Mouse (Mus musculus) adrenal gland, adult (tissue): Measurements from ENCODE around the gene Taf4.

Experiments
- DNase-seq, 2 experiments: peaks; one replicate each; pipeline ENCODE4 v3.0.0; 2022 to 2023; ENCODE audit warnings: low spot score in 1 of 2; ENCODE audit not compliant: inconsistent age in 2 of 2

Gene Taf4

DNA sequence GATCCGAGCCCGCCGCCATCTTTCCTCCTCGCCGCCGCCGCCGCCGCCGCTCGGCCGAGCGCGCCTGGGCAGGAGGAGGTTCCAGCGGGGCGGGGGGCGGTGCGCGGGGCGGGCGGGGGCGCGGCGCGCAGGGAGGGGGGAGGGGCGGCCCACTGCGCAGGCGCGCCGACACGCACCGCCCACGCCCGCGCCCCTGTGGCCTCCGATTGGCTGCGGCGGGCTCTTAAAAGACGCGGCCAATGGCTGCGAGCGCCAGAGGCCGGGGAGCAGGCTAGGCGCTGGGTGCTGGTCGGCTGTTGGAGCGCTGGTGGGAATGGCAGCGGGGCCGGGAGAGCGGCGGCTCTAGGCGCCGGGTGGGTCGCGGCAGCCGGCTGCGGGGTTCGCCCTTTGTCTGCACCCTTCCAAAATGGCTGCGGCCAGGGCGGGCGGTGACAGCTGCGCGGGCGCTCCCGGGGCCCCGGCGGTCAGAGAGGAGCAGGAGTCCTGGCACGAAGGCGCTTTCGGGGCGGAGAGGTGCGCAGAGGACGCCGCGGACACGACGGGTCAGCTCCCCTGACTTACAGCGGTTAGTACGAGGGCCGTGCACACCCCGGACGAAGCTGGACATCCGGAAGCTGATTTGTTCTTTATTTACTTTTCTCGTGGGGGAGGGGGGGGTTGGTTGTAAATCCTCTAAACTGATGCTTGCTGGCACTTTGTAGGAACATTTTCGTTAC is at the start of gene Taf4:
Gene Taf4, minus strand, starts transcription at position 19 of the 716 bp plus-strand sequence.
- peak; percentile 92 to 96 for DNase-seq

DNA sequence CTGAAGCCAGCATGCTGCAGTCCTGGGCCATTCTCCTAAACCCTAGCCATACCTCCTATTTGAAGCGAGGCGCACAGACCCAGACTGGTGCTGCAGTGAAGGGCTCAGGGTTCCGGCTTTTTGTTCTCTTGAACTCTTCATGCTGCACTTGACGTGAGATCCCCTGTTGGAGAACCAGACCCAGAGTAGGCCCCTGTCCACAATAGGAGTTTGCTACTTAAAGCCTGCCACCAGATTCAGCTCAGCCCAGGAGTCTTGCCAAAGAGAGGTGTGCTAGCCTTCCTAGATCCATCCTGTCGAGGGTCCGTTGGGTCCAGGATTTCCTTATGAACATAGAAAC is 49.4 kb upstream of the Taf4 start:
- DNase-seq: no peak

DNA sequence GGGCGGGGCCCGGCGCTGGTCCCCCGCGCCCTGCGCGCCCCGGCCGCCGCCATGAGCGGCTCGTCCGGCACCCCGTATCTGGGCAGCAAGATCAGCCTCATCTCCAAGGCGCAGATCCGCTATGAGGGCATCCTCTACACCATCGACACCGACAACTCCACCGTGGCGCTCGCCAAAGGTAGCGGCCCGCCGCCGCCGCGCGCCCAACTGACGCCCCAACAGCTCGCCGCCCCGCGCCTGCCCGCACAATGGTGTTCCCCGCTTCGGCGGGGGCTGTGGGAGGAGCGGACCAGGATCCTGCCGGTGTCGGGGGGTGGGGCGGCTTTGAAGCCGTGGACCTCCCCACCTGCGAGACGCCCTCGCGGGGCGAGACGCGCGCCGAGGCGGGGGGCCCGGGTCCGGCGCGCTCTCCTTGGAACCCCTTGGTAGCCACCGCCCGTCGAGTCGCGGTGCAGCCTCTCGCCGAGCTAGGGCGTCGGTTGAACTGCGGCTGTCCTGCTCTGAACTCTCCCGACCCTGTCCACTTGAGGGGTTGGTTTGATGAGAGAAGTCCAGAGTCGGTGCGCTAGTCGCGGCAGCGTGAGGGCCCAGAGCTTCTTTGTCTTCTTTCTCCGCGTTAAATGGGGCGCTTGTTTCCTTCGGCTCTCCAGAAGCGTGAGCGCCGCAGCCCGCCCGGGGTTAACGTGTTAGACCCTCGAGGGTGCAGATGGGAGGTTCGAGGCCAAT is 48.9 kb upstream of the Taf4 start:
- peak in 1 of 2 experiments; percentile 70 for DNase-seq

DNA sequence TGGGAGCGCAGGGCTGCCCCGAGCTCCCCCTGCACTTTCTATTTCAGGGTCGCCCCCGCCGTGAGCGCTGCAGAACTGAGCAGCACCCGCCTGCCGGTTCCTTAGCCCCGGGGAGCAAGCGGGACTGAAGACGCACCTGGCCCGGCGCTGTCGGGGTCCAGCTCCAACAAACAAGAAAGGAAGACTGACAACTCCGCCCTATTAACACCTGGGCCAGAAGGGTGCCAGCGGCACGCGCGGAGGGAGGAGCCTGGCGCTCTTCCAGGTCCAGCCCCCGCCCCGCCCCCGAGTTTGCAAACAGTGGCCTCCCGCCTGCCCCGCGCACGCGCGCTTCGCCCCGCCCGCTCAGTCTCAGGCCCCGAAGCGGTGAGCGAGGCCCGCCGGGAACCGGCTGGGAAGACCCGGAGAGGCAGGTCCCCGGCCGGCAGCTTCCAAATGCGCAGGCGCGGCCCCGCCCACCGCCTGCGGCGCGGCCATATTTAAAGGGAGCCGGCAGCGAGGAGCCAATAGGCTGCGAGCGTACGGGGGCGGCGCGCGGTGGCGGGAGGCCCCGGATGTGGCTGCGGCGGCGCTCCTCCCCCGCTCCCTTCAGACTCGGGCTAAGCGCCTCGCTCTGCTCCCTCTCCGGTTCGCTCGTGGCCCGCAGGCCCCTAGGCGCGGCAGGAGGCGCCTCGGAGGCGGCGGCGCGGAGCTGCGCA is 48.1 kb upstream of the Taf4 start, which contains the start of gene Lsm14b:
Gene Lsm14b, plus strand, starts transcription at position 587 of the 698 bp plus-strand sequence.
- peak; percentile 100 for DNase-seq

DNA sequence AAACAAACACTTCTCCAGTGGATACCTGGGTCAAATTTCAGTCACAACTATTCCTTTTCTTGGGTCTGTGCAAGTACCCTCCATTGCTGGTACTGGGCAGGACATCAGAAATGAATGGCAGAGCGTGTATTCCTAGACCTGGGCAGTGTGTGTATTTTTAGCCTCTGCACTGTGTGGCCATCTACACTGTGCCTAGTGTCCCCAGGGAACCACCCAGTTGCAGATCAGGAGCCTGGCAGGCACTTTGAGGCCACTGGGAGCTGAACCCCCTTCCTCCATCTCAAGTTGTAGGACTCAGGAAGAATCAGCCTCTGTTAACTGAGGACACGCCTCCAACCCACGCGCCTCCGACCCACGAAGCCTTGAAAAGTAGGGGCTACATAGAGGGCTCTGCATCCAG is 46.3 kb upstream of the Taf4 start:
- DNase-seq: no peak

DNA sequence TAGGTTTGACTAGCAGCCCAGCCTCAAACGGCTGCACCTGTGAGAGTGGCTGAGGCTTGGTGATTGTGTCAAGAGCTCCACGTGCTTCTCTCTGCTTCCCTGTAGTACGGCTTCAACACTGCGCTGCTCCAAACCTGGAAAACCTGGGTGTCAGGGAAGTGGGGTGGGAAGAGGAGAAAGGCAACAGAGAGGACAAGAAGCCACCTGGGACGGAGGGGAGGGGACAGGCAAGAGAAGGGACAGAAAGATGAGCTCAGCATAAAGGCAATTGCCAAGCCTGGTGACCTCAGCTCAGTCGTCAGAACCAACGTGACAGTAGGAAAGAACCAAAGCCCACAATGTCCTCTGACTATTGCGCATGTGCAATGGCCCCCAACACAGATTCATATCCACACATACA is 44.5 kb upstream of the Taf4 start:
- DNase-seq: no peak

DNA sequence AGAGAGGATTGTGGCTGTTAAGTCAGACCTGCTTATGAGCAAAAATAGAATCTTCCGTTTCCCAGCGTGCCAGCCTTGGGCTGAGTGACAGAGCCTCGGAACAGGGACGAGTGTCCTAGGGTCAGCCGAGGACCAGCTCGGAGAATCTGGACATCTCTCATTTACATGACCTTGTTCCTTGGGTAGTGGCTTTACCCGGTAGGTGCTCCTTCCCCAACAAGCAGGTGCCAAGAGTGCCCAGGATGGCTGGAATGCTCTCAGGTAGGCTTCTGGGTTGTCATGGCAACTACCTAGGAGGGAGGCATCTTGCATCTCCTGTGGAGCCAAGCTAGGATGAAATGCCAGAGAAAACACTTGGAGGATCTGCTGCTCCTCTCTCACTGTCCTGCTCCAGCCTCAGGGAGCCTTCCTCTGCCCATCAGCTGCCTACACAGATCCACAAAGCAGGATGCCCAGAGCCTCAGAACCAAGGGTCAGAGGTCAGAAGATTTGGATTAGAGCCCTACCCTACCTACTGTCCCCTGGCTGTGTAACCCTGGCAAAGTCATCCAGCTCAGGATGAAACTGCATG is 43.7 kb upstream of the Taf4 start:
- no peak for DNase-seq

DNA sequence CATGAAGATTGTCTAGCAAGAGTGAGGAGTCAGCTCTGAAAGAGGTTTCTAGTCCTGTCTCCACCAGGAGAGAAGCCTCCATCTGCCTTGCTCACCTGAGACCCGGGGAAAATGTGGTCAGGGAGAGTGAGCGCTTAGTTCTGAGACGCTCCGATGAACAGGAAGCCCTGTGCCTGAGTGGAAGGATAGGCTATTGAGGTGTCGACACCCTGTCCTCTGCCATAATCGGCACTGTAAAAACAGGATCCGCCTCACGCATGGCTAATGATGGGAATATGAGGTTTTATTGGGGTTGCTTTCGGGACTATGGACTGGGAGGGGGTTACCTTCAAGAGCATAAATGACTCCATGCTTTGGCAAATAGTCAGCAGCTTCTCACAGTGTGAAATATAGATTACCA is 42.1 kb upstream of the Taf4 start:
- no peak for DNase-seq

DNA sequence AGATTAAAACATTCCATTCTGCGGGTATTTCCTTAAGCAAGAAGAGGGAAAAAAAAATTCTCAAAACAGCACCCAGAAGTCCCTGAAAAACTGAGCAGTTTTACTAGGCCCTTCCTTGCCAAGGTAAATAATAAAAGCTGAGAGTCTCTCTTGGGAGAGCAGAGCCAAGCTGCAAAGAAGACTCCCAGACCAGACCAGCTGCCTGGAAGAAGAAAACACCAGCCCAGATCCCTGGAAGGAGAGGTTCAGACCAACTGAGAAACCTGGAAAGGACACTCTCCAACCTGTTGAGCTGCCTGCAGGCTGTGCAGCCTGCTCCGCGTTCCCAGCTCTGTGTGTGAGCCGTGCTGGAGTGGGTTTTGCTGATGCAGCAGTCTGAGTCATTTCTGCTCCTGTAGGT is 41.2 kb upstream of the Taf4 start:
- no peak for DNase-seq

DNA sequence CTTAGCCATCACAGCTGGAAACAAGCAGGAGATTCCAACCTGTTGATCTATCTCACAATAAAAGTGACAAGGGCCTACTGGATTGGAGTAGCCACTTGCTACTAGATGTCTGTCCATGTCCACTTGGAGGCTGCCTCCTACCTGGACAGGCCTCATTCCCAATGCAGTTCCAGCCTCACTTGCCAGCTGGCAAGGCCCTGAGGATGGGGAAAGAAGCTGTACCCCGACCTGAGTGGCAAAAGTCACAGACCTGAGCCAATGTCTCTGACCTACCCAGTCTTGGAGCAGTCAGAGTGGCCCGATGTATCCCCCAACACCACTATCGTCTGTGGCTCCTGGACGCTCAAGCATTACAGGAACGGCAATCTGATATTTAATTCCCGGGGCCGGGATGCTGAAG is 37.2 kb upstream of the Taf4 start:
- no peak for DNase-seq

DNA sequence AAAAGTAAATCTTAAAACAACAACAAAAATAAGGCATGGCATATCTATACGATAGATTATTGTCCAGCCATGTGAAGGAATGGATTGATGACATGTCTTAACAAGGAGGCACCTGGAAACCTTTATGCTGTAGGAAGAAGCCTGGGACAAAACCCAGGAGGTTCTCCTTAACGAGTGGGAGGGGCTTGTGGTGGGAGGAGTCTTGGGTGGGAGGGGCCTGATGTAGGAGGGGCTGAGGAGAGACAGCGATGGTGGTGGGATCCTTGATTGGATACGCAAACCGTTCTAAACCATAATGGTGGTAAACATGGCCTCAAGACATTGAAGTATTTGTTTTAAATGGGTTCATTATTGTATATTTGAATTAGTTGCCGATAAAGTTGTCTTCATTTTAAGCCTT is 34.9 kb upstream of the Taf4 start:
- DNase-seq: no peak

DNA sequence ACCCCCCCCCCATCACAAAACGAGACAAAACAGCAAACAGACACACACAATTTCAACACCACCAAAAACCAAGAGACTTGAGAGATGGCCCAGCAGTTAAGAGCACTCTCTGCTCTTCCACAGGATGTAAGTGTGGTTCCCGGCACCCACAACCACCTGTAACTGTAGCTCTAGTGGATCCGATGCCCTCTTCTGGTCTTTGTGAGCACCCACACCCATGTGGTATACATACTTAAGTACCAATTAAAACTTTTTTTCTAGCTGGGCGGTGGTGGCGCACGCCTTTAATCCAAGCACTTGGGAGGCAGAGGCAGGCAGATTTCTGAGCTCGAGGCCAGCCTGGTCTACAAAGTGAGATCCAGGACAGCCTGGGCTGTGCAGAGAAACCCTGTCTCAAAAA is 34.2 kb upstream of the Taf4 start:
- DNase-seq: no peak

DNA sequence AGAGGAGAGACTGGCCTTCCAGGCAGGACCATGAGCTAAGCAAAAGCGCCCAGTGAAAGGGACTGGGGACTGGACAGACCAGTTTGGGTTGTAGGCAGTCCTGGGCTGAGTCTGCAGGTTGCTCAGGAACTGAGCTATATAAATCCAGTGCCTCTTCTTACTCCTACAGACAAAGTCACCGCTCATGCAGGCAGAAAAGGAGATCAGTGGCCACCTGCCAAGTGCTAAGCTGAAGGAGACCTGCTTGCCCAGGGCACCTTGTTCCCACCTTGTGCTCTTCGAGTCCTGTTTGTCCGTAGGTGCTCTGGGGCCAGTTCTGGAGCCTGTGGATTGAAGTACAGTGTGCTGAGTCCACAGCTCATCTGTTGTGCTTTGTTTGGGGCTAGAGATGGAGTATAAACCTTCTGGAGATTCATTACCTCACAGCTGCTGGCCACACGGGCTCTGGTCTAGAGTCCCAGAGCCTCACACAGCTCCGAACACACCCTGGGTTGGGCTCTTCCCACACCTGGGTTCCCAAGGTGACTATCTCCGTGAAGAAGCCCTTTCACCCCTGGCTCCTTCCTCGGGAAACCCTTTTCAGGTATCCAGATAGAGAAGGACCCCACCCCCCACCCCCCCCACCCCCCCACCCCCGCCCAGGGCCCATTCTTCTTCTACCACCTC is 30.0 kb upstream of the Taf4 start:
- no peak for DNase-seq

DNA sequence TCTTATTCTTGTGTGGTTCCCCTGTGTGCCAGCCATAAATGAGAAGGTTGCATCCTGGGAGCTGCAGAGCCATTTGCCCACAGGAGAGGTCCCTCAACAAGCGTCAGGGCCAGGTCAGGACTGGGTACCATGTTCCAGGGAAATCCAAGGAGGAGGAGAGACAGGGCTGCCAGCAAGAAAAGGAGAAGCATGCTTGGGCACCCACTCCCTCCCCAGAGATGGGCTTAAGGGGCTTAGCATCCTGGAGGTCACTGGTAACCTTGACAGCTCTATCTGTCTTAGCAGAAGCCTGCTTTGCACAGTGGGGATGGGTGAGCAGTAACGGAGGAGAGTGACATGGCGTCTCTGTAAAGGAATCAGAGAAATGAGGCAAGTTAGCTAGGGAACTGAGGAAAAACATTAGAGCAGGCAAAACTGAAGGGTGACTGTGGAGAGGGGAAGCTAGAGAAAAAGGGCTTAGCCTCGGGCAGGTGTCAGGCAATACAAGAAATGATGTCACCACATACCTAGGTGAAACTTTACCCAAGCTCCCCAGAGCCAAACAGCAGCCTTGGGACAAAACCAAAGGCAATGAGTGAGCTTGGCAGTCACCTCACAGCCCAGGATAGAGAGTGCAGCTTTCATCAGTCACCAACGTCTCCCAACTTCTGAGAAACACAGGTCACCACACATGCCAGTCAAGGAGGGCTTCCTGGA is 29.4 kb upstream of the Taf4 start:
- DNase-seq: no peak

DNA sequence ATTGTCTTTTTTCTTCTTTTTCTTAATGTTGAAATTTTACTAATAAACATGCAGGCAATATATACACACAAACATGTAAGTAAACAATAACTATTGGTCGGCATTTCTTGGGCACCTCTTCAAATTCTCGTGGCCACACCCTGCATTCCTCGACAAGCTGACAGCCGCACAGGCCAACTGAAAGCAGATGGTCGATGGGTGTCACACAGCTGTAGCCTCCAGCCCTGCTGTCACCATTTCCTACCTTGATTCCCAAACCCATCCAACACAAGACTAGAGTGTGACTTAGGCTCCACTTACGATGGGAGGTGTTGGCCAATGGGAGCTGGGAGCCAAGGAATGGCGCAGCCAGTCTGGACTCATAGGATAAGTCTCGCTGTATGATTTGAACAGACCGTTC is 25.2 kb upstream of the Taf4 start:
- DNase-seq: no peak

DNA sequence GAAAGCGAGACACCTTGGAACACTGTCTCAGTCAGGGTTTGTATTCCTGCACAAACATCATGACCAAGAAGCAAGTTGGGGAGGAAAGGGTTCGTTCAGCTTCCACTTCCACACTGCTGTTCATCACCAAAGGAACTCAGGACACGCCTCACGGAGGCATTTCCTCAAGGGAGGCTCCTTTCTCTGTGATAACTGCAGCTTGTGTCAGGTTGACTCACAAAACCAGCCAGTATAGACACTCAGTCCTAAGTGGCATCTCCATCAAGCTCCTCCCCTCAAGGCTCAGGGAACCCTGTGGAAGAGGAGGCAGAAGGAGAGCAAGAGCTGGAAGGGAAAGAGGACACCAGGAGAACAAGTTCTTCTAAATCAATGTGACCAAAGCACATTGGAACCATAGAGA is 22.0 kb upstream of the Taf4 start:
- no peak for DNase-seq

DNA sequence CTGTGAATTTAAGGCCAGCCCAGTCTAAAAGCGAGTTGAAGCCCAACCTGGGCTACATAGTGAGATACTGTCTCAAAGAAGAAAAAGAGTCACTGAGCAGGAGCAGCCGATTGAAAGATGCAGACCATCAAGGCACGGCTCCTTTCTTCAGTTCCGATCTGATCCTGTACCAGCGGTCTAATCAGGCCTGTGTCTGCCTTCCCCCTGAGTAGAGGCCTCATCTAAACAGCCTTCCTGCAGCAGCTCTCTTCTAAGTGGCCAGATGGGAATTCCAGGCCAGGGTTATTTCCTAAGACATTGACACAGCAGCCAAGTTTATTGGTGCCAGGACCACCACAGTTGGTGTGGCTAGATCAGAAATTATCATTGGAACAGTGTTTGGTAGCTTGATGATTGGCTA is 16.6 kb upstream of the Taf4 start:
- no peak for DNase-seq

DNA sequence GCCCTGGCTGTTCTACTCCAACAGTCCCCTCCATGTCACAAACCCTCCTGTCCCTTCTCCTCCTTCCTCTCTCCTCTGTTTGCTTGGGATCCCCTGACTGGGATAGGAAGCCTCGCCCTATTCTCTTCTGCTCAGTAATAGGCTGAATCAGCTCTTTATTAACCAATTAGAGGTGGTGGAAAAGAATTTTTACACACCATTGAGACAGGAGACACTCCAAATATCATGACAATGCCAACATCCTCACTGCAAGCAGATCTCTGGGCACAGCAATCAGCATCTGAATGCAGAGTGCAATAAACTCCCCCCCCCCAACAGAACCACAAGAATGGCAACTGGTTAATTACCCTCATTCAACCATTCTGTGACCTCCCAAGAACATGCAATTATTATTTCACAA is 12.7 kb upstream of the Taf4 start:
- DNase-seq: no peak

DNA sequence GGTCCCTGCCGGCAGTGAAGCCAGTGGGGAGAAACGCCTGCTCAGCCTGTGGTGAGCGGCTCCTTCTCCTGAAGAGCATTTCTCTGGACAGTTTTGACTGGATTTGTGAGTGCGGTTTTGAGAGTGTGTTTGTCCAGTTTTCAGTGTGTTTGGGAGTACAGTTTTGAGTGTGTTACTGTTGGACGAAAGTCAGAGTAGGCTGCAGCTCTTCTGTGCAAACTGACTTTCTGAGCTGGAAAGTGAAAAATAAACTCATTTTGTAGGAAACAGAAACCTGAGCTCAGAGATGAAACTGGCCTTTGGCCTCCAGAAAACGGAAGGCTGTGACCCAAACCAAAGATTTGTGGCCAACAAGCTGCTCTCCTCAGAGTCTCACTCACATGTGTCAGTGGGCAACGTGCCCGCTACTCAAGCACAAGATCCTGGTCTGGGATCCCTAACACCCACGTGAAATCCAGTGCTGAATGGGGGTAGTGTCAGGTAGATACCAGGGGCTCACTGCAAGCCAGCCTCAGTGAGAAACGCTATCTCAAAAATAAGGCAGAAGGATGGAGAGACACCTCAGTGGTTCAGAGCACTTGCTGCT is 10.1 kb upstream of the Taf4 start:
- no peak for DNase-seq

DNA sequence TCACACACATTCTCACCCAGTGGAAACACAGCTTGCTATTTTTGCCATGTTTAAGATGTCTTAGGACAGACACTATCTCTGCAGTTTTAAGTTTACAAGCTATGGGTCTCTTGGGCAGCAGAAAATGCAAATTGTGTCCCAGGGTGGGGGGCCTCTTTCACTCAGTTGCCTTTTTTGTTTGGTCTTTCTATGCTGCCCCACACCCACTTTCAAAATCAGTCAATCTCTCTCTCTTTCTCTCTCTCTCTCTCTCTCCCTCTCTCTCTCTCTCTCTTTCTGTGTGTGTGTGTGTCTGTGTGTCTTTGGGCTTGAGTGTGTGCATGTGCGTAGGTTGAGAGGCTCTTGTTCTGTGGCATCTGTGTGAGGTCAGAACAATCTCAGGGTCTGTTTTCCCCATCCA is 9.2 kb upstream of the Taf4 start:
- DNase-seq: no peak
